Mouse (Mus musculus) MEL (cell line): ENCODE results near the gene Eif4e1b. TPM values are rescaled to one million over a fixed set of nuclear protein-coding genes. Genes with fewer than 3 reads are reported as not detected.

Source experiments
- DNase-seq: peaks from one replicate; pipeline ENCODE4 v3.0.0; 2011; ENCODE audit warnings: low read depth, low spot score
- H3K27ac ChIP-seq: 2 replicates; pipeline ENCODE4 v1.5.1; 2012; ENCODE audit warnings: low read depth, mild to moderate bottlenecking, control low read depth, low read length, moderate library complexity; ENCODE audit not compliant: control insufficient read depth
- H3K27me3 ChIP-seq, 2 experiments: fragments of 150-350 bp in 1 of 2; sonication (generic) in 1 of 2; 2 replicates each; pipeline ENCODE4 v1.6.1; 2012; ENCODE audit warnings: low read length in 2 of 2, mild to moderate bottlenecking in 2 of 2, improper control_type of control experiment in 1 of 2, moderate library complexity in 1 of 2; ENCODE audit not compliant: insufficient read depth in 2 of 2, control insufficient read depth in 1 of 2
- H3K36me3 ChIP-seq, 2 experiments: 2 replicates each; pipeline ENCODE4 v1.6.1; 2012 to 2014; ENCODE audit warnings: low read length in 2 of 2, improper control_type of control experiment in 1 of 2, inconsistent platforms in 1 of 2, mild to moderate bottlenecking in 1 of 2; ENCODE audit not compliant: insufficient read depth in 2 of 2, control insufficient read depth in 1 of 2
- H3K4me1 ChIP-seq, 2 experiments: fragments of 150-350 bp in 1 of 2; sonication (generic) in 1 of 2; 2 replicates each; pipeline ENCODE4 v1.6.1; 2012; ENCODE audit warnings: low read length in 2 of 2, improper control_type of control experiment in 1 of 2, mild to moderate bottlenecking in 1 of 2; ENCODE audit not compliant: insufficient read depth in 2 of 2, control insufficient read depth in 1 of 2
- H3K4me3 ChIP-seq, 2 experiments: fragments of 150-350 bp in 1 of 2; sonication (generic) in 1 of 2; 2 replicates each; pipeline ENCODE4 v1.5.1; 2012; ENCODE audit warnings: low read depth in 2 of 2, low read length in 2 of 2, mild to moderate bottlenecking in 2 of 2, moderate library complexity in 2 of 2, control low read depth in 1 of 2, improper control_type of control experiment in 1 of 2; ENCODE audit not compliant: control insufficient read depth in 1 of 2, insufficient read depth in 1 of 2
- H3K79me2 ChIP-seq: 2 replicates; pipeline ENCODE4 v1.6.1; 2012; ENCODE audit warnings: mild to moderate bottlenecking, low read length, moderate library complexity; ENCODE audit not compliant: control insufficient read depth, poor library complexity, insufficient read depth
- H3K9ac ChIP-seq: 2 replicates; pipeline ENCODE4 v1.6.1; 2012; ENCODE audit warnings: low read depth, mild to moderate bottlenecking, control low read depth, low read length, moderate library complexity; ENCODE audit not compliant: control insufficient read depth, poor library complexity, severe bottlenecking
- H3K9me3 ChIP-seq: fragments of 150-350 bp; sonication (generic); replicated peaks from 2 replicates; pipeline ENCODE4 v1.6.1; 2012; ENCODE audit warnings: mild to moderate bottlenecking, low read length, improper control_type of control experiment, moderate library complexity; ENCODE audit not compliant: insufficient read depth
- BHLHE40 ChIP-seq: IDR thresholded peaks from 2 replicates; pipeline ENCODE4 v1.6.1; 2012; ENCODE audit warnings: low read depth, mild to moderate bottlenecking, inconsistent platforms, low read length, improper control_type of control experiment, borderline replicate concordance
- CHD2 ChIP-seq: IDR thresholded peaks from 2 replicates; pipeline ENCODE4 v1.6.1; 2011; ENCODE audit warnings: low read length, improper control_type of control experiment
- E2F4 ChIP-seq: IDR thresholded peaks from 2 replicates; pipeline ENCODE4 v1.6.1; 2011; ENCODE audit warnings: low read depth, low read length, improper control_type of control experiment, borderline replicate concordance
- ELF1 ChIP-seq: IDR thresholded peaks from 2 replicates; pipeline ENCODE4 v1.6.1; 2014; ENCODE audit warnings: low read depth, mild to moderate bottlenecking, inconsistent platforms, low read length, improper control_type of control experiment, moderate library complexity
- GABPA ChIP-seq: IDR thresholded peaks from 2 replicates; pipeline ENCODE4 v1.6.1; 2012; ENCODE audit warnings: low read depth, mild to moderate bottlenecking, inconsistent platforms, low read length, improper control_type of control experiment, moderate library complexity
- GATA1 ChIP-seq: IDR thresholded peaks from 2 replicates; pipeline ENCODE4 v1.6.1; 2011; ENCODE audit warnings: low read depth, low read length, improper control_type of control experiment
- JUND ChIP-seq: IDR thresholded peaks from 2 replicates; pipeline ENCODE4 v1.6.1; 2011; ENCODE audit warnings: low read depth, mild to moderate bottlenecking, improper control_type of control experiment, low read length
- KAT2A ChIP-seq: conservative IDR thresholded peaks from 2 replicates; pipeline ENCODE4 v1.6.1; 2012; ENCODE audit warnings: low read depth, low read length, improper control_type of control experiment, inconsistent platforms
- MAFK ChIP-seq: IDR thresholded peaks from 2 replicates; pipeline ENCODE4 v1.6.1; 2011; ENCODE audit warnings: low read depth, mild to moderate bottlenecking, low read length, improper control_type of control experiment, borderline replicate concordance
- MEF2A ChIP-seq: IDR thresholded peaks from 2 replicates; pipeline ENCODE4 v1.6.1; 2014; ENCODE audit warnings: low read depth, mild to moderate bottlenecking, inconsistent platforms, low read length, improper control_type of control experiment; ENCODE audit not compliant: poor library complexity, insufficient replicate concordance, severe bottlenecking; ENCODE audit errors: extremely low read depth
- MYB ChIP-seq: IDR thresholded peaks from 2 replicates; pipeline ENCODE4 v1.6.1; 2011; ENCODE audit warnings: mild to moderate bottlenecking, low read depth, low read length, improper control_type of control experiment
- NRF1 ChIP-seq: IDR thresholded peaks from 2 replicates; pipeline ENCODE4 v1.6.1; 2014; ENCODE audit warnings: low read depth, mild to moderate bottlenecking, inconsistent platforms, low read length, improper control_type of control experiment, moderate library complexity; ENCODE audit not compliant: poor library complexity, insufficient read depth, severe bottlenecking
- POLR2A ChIP-seq, 2 experiments: IDR thresholded peaks; 2 replicates each; pipeline ENCODE4 v1.6.1; 2011 to 2012; ENCODE audit warnings: low read length in 2 of 2, mild to moderate bottlenecking in 2 of 2, control low read depth in 1 of 2, improper control_type of control experiment in 1 of 2, low read depth in 1 of 2, moderate library complexity in 1 of 2; ENCODE audit not compliant: control insufficient read depth in 1 of 2, insufficient read depth in 1 of 2, poor library complexity in 1 of 2
- POLR2AphosphoS2 ChIP-seq: IDR thresholded peaks from 2 replicates; pipeline ENCODE4 v1.6.1; 2011; ENCODE audit warnings: low read length, improper control_type of control experiment
- POLR2AphosphoS5 ChIP-seq: IDR thresholded peaks from 2 replicates; pipeline ENCODE4 v1.6.1; 2012; ENCODE audit warnings: low read depth, borderline replicate concordance, mild to moderate bottlenecking, inconsistent platforms, low read length, moderate library complexity, mixed read lengths
- RAD21 ChIP-seq: IDR thresholded peaks from 2 replicates; pipeline ENCODE4 v1.6.1; 2011; ENCODE audit warnings: mild to moderate bottlenecking, low read depth, low read length, improper control_type of control experiment
- SIN3A ChIP-seq: IDR thresholded peaks from 2 replicates; pipeline ENCODE4 v1.6.1; 2012; ENCODE audit warnings: low read length, improper control_type of control experiment, inconsistent platforms
- TCF12 ChIP-seq: IDR thresholded peaks from 2 replicates; pipeline ENCODE4 v1.6.1; 2014; ENCODE audit warnings: low read depth, mild to moderate bottlenecking, inconsistent platforms, low read length, improper control_type of control experiment, moderate library complexity
- UBTF ChIP-seq: IDR thresholded peaks from 2 replicates; pipeline ENCODE4 v1.6.1; 2012; ENCODE audit warnings: low read depth, mild to moderate bottlenecking, inconsistent platforms, low read length, improper control_type of control experiment, moderate library complexity, borderline replicate concordance; ENCODE audit not compliant: insufficient read depth
- USF2 ChIP-seq, 2 experiments: IDR thresholded peaks; 2 replicates each; pipeline ENCODE4 v1.6.1; 2011 to 2012; ENCODE audit warnings: improper control_type of control experiment in 2 of 2, low read length in 2 of 2, borderline replicate concordance in 1 of 2, inconsistent platforms in 1 of 2, low read depth in 1 of 2, mild to moderate bottlenecking in 1 of 2; ENCODE audit not compliant: insufficient read depth in 1 of 2
- ZC3H11A ChIP-seq: IDR thresholded peaks from 2 replicates; pipeline ENCODE4 v1.6.1; 2012; ENCODE audit warnings: low read depth, mild to moderate bottlenecking, inconsistent platforms, low read length, improper control_type of control experiment
- ZKSCAN1 ChIP-seq: IDR thresholded peaks from 2 replicates; pipeline ENCODE4 v1.6.1; 2012; ENCODE audit warnings: low read depth, mild to moderate bottlenecking, inconsistent platforms, low read length, improper control_type of control experiment, moderate library complexity
- ZMIZ1 ChIP-seq: IDR thresholded peaks from 2 replicates; pipeline ENCODE4 v1.6.1; 2012; ENCODE audit warnings: low read depth, mild to moderate bottlenecking, inconsistent platforms, low read length, improper control_type of control experiment, moderate library complexity
- ZNF384 ChIP-seq: IDR thresholded peaks from 2 replicates; pipeline ENCODE4 v1.6.1; 2012; ENCODE audit warnings: low read depth, mild to moderate bottlenecking, inconsistent platforms, low read length, improper control_type of control experiment
- polyA plus RNA-seq, 2 experiments: library from polyadenylated mRNA; stranded (reverse) in 1 of 2; unstranded in 1 of 2; fragments of >175 nt in 1 of 2; fragments of >200 nt in 1 of 2; gene quantifications; 2 replicates each; pipeline versions ENCODE4 v1.2.1 to v1.2.4; 2012; ENCODE audit warnings: low replicate concordance in 2 of 2, low read depth in 1 of 2; ENCODE audit not compliant: insufficient read length in 2 of 2, insufficient read depth in 1 of 2, missing spikeins in 1 of 2
- total RNA-seq: library from RNA; depleted of rRNA; stranded (reverse); fragments of 300-350 nt; gene quantifications from 2 replicates; pipeline ENCODE4 v1.2.3, GENCODE M21; 2012

The Eif4e1b gene
- total and polyA plus RNA-seq, 3 experiments, result not detected

DNA sequence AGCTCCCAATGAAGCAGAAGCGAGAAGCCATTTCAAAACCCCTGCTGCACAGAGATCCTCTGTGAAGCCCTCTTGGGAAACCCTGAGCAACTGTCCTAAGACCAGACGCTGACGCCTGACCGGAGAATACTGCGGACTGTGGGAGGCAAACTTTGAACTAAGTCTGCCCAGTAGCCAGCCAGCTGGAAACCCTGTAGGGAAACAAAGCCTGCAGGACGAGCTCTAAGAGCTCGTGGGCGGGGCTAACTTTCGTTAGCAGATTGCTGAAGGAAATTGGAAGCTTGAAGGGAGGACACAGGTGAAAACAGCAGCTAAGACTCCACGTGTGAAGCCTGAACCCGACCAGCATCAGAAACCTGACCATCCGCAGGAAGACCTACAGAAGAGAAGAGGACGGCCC, 45.7 kb downstream of the Eif4e1b start:
- Histone ChIP-seq H3K79me2 (no peaks in the 10 kb centered on the region), H3K27ac (no peak overlapping the region), H3K9me3 (no peaks in the 10 kb centered on the region), H3K27me3 (no peaks in the 10 kb centered on the region)
- no peak for TF ChIP-seq ELF1
- TF ChIP-seq POLR2AphosphoS2, result no peak
- no peak for TF ChIP-seq ZMIZ1
- no peak for TF ChIP-seq CHD2
- no peak for TF ChIP-seq TCF12
- TF ChIP-seq POLR2A (IDR thresholded peaks at IDR 0.05; ENCODE audit: control insufficient read depth in 1 of 2, insufficient read depth in 1 of 2, low read depth in 1 of 2, low read length in 2 of 2, poor library complexity in 1 of 2), result no peak
- TF ChIP-seq MAFK, result no peak
- no peak for TF ChIP-seq RAD21
- no peak for TF ChIP-seq MYB
- no peak for TF ChIP-seq ZKSCAN1
- no peak for TF ChIP-seq SIN3A
- no peak for TF ChIP-seq UBTF
- TF ChIP-seq, all 39 proteins: peak for 0
- H3K36me3 ChIP-seq, result no peaks in the 10 kb centered on the region
- H3K9ac ChIP-seq, result no peak overlapping the region
- DNase-seq, result no peak
- H3K4me1 ChIP-seq, result no peaks in the 10 kb centered on the region
- no peak overlapping the region for H3K4me3 ChIP-seq

DNA sequence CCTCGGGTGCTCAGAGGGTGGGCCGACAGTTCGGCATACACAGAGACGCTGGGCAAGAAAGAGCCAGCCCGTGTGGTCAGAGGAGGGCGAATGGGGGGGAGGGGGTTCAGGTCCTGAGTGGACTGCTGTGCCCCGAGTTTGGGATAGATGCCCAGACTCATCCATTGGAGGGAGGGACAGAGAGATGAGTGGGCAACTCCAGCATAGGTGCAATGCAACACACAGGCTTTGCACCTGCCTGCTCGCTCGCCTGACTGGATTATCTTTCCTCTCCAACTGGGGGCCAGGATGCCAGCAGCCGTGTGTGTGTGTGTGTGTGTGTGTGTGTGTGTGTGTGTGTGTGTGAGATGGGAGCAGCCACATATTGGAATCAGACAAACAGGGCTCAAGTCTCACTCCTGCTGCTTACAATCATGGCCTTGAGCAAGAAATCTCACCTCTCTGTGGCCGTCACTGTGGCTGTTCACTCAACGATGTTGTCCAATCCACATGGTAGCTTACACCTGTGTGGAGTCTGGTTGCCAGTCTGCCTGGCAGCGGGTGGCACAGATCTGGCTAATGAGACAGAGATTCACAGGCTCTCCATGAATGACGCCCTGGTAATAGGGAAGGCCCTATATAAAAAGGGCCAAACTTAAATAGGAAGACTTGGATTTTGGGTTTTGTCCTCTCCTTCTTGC, 52.7 kb downstream of the Eif4e1b start:
- no peaks in the 10 kb centered on the region for H3K4me1 ChIP-seq
- H3K36me3 ChIP-seq, result no peaks in the 10 kb centered on the region
- no peak overlapping the region for H3K27ac ChIP-seq
- no peaks in the 10 kb centered on the region for H3K27me3 ChIP-seq
- H3K4me3 ChIP-seq, result no peak overlapping the region
- DNase-seq, result no peak
- no peaks in the 10 kb centered on the region for H3K79me2 ChIP-seq
- TF ChIP-seq BHLHE40 (no peak), ZMIZ1 (no peak), MEF2A (no peak), POLR2A (IDR thresholded peaks at IDR 0.05; ENCODE audit: control insufficient read depth in 1 of 2, insufficient read depth in 1 of 2, low read depth in 1 of 2, low read length in 2 of 2, poor library complexity in 1 of 2) (no peak), ELF1 (no peak), RAD21 (no peak), ZKSCAN1 (no peak), UBTF (no peak), GABPA (no peak), POLR2AphosphoS5 (no peak), SIN3A (no peak), ZNF384 (no peak), NRF1 (no peak), GATA1 (no peak), JUND (no peak), KAT2A (no peak), E2F4 (no peak), USF2 (IDR thresholded peaks at IDR 0.05; ENCODE audit: borderline replicate concordance in 1 of 2, insufficient read depth in 1 of 2, low read depth in 1 of 2, low read length in 2 of 2) (no peak), ZC3H11A (no peak)
- no peaks in the 10 kb centered on the region for H3K9me3 ChIP-seq
- H3K9ac ChIP-seq, result no peak overlapping the region
